Mouse (Mus musculus) midbrain, embryonic 11.5 days (tissue): ENCODE measurements around the gene Grn. TPM values are rescaled to one million over a fixed set of nuclear protein-coding genes. Genes with fewer than 3 reads are reported as not detected.

Source experiments
- ATAC-seq: fragments of 200-750 bp; cut with Nextera tagmentation; 2 replicates; pipeline ENCODE4 v1.8.0; 2017; ENCODE audit warnings: moderate TSS enrichment, moderate library complexity; ENCODE audit not compliant: low FRiP score
- DNase-seq: peaks from one replicate; pipeline ENCODE4 v3.0.0; 2015; ENCODE audit warnings: low spot score; ENCODE audit errors: missing footprints
- H3K27ac ChIP-seq: fragments of 300-500 bp; sonication (generic); 2 replicates; pipeline ENCODE4 v1.5.1; 2014; ENCODE audit warnings: low read depth, low read length
- H3K27me3 ChIP-seq: fragments of 300-500 bp; sonication (generic); 2 replicates; pipeline ENCODE4 v1.6.1; 2014; ENCODE audit warnings: mild to moderate bottlenecking, low read length, moderate library complexity, mixed read lengths; ENCODE audit not compliant: control insufficient read depth, insufficient read depth
- H3K36me3 ChIP-seq: fragments of 300-500 bp; sonication (generic); 2 replicates; pipeline ENCODE4 v1.6.1; 2014; ENCODE audit warnings: mild to moderate bottlenecking, low read length, moderate library complexity, mixed read lengths; ENCODE audit not compliant: control insufficient read depth, insufficient read depth
- H3K4me1 ChIP-seq: fragments of 300-500 bp; sonication (generic); 2 replicates; pipeline ENCODE4 v1.6.1; 2014; ENCODE audit warnings: low read length; ENCODE audit not compliant: control insufficient read depth, insufficient read depth
- H3K4me2 ChIP-seq: fragments of 300-500 bp; sonication (generic); 2 replicates; pipeline ENCODE4 v1.6.1; 2014; ENCODE audit warnings: mild to moderate bottlenecking, moderate library complexity
- H3K4me3 ChIP-seq: fragments of 300-500 bp; sonication (generic); 2 replicates; pipeline ENCODE4 v1.5.1; 2014; ENCODE audit warnings: low read depth, low read length
- H3K9ac ChIP-seq: fragments of 300-500 bp; sonication (generic); 2 replicates; pipeline ENCODE4 v1.6.1; 2014; ENCODE audit warnings: low read length
- H3K9me3 ChIP-seq: fragments of 300-500 bp; sonication (generic); 2 replicates; pipeline ENCODE4 v1.6.1; 2016; ENCODE audit warnings: low read length; ENCODE audit not compliant: control insufficient read depth
- WGBS: fragments of 180-500 bp; shearing (Covaris S2); extraction: QIAGEN DNeasy Blood & Tissue Kit; methylation state at CpG from one replicate; pipeline ENCODE4 v1.1.7; 2014; 5-methylcytosine and 5-hydroxymethylcytosine counted together
- polyA plus RNA-seq: library from polyadenylated mRNA; unstranded; fragments of >200 nt; fragmentation: Nextera tagmentation; extraction: Ambion mirVana; gene quantifications from 2 replicates; pipeline ENCODE4 v1.2.1, GENCODE M21; 2014

The Grn gene
- polyA plus RNA-seq, 1 experiment from 2014 or later, result 39.3 TPM

- Histone ChIP-seq H3K4me2 (no peak overlapping the region), H3K9ac (no peak overlapping the region)
Observed at GRCm38 (mm10) chr11:102399107-102399506, 31.0 kb upstream of the Grn start.

GRCm38 (mm10) chr11:102399610-102400072 is 30.5 kb upstream of the Grn start:
- Histone ChIP-seq H3K27ac (no peak overlapping the region), H3K4me1 (peaks cover 23% of the 10 kb centered on the region), H3K36me3 (peaks cover 9% of the 10 kb centered on the region; the same call in 1 of the 2 replicates), H3K4me2 (peak overlapping the region; percentile 33), H3K4me3 (no peak overlapping the region), H3K9me3 (no peaks in the 10 kb centered on the region), H3K9ac (no peak overlapping the region), H3K27me3 (peaks cover 23% of the 10 kb centered on the region)
- DNase-seq (peak; percentile 89), ATAC-seq (no peak)
- 2% methylated on average over 33 of the region's 34 CpGs for WGBS

More at GRCm38 (mm10) chr11:102399107-102399506, 31.0 kb upstream of the Grn start:
- DNase-seq (no peak), ATAC-seq (no peak)
- H3K4me1 ChIP-seq, result peaks cover 28% of the 10 kb centered on the region
- H3K9me3 ChIP-seq, result no peaks in the 10 kb centered on the region
- H3K4me3 ChIP-seq, result no peak overlapping the region
- H3K27ac ChIP-seq, result no peak overlapping the region
- peaks cover 23% of the 10 kb centered on the region for H3K27me3 ChIP-seq
- WGBS, result 21% methylated on average over 15 of the region's 15 CpGs
- H3K36me3 ChIP-seq, result peaks cover 4% of the 10 kb centered on the region; the same call in 1 of the 2 replicates

- H3K36me3 ChIP-seq, result peaks cover 9% of the 10 kb centered on the region; the same call in 1 of the 2 replicates
- H3K9me3 ChIP-seq, result no peaks in the 10 kb centered on the region
- H3K27ac ChIP-seq, result no peak overlapping the region
- H3K4me3 ChIP-seq, result no peak overlapping the region
- H3K9ac ChIP-seq, result no peak overlapping the region
- ATAC-seq (no peak), DNase-seq (no peak)
- H3K4me1 ChIP-seq, result peaks cover 15% of the 10 kb centered on the region
- peaks cover 23% of the 10 kb centered on the region for H3K27me3 ChIP-seq
- no peak overlapping the region for H3K4me2 ChIP-seq
- WGBS, result 27% methylated on average over 12 of the region's 12 CpGs
Observed at GRCm38 (mm10) chr11:102400513-102401084, 29.5 kb upstream of the Grn start.

GRCm38 (mm10) chr11:102401898-102402500 is 28.1 kb upstream of the Grn start:
- peaks cover 23% of the 10 kb centered on the region for H3K27me3 ChIP-seq
- ATAC-seq, result 0 out of 2 replicates have a peak, but pooled peaks have one; percentile 41
- no peak overlapping the region for H3K4me3 ChIP-seq
- peaks cover 19% of the 10 kb centered on the region for H3K4me1 ChIP-seq
- peak overlapping the region; percentile 9; the same call in 1 of the 2 replicates for H3K27ac ChIP-seq
- WGBS, result 58% methylated on average over 12 of the region's 12 CpGs
- no peaks in the 10 kb centered on the region for H3K9me3 ChIP-seq
- no peak overlapping the region for H3K4me2 ChIP-seq
- DNase-seq, result no peak
- H3K9ac ChIP-seq, result no peak overlapping the region
- H3K36me3 ChIP-seq, result peaks cover 9% of the 10 kb centered on the region; the same call in 1 of the 2 replicates

GRCm38 (mm10) chr11:102403657-102404056 is 26.5 kb upstream of the Grn start:
- Histone ChIP-seq H3K4me2 (no peak overlapping the region), H3K4me3 (no peak overlapping the region), H3K9me3 (no peaks in the 10 kb centered on the region), H3K4me1 (peaks cover 23% of the 10 kb centered on the region), H3K36me3 (peaks cover 9% of the 10 kb centered on the region; the same call in 1 of the 2 replicates), H3K27ac (no peak overlapping the region), H3K9ac (no peak overlapping the region), H3K27me3 (peaks cover 19% of the 10 kb centered on the region)
- no peak for DNase-seq
- no peak for ATAC-seq
- WGBS, result 95% methylated on average over 11 of the region's 11 CpGs

- H3K27me3 ChIP-seq, result peaks cover 12% of the 10 kb centered on the region
- peaks cover 23% of the 10 kb centered on the region for H3K4me1 ChIP-seq
- no peak for DNase-seq
- no peak overlapping the region for H3K4me2 ChIP-seq
- no peak overlapping the region for H3K27ac ChIP-seq
- ATAC-seq, result no peak
- H3K4me3 ChIP-seq, result peak overlapping the region; percentile 4; the same call in 1 of the 2 replicates
- no peaks in the 10 kb centered on the region for H3K9me3 ChIP-seq
- H3K36me3 ChIP-seq, result peaks cover 9% of the 10 kb centered on the region; the same call in 1 of the 2 replicates
- H3K9ac ChIP-seq, result peak overlapping the region; percentile 27; the same call in 1 of the 2 replicates
- 80% methylated on average over 18 of the region's 18 CpGs for WGBS
Observed at GRCm38 (mm10) chr11:102404161-102405010, 25.7 kb upstream of the Grn start.

GRCm38 (mm10) chr11:102405544-102406285 is 24.4 kb upstream of the Grn start:
- H3K4me3 ChIP-seq, result peak overlapping the region; percentile 81
- no peak overlapping the region for H3K27ac ChIP-seq
- H3K9ac ChIP-seq, result 0 out of 2 replicates have a peak overlapping the region, but pooled peaks have one; percentile 89
- peaks cover 9% of the 10 kb centered on the region; the same call in 1 of the 2 replicates for H3K36me3 ChIP-seq
- H3K9me3 ChIP-seq, result no peaks in the 10 kb centered on the region
- H3K4me2 ChIP-seq, result peak overlapping the region; percentile 88
- H3K27me3 ChIP-seq, result no peaks in the 10 kb centered on the region; the same call in 1 of the 2 replicates
- DNase-seq, result no peak
- H3K4me1 ChIP-seq, result peaks cover 15% of the 10 kb centered on the region
- 88% methylated on average over 11 of the region's 11 CpGs for WGBS
- no peak for ATAC-seq

- H3K9me3 ChIP-seq, result no peaks in the 10 kb centered on the region
- peaks cover 15% of the 10 kb centered on the region for H3K4me1 ChIP-seq
- no peak for ATAC-seq
Observed at GRCm38 (mm10) chr11:102406401-102406800, 23.7 kb upstream of the Grn start.

More at GRCm38 (mm10) chr11:102406401-102406800, 23.7 kb upstream of the Grn start:
- peak overlapping the region; percentile 88 for H3K4me2 ChIP-seq
- peak overlapping the region; percentile 89 for H3K9ac ChIP-seq
- DNase-seq, result no peak
- H3K36me3 ChIP-seq, result peaks cover 9% of the 10 kb centered on the region; the same call in 1 of the 2 replicates
- H3K27me3 ChIP-seq, result no peaks in the 10 kb centered on the region
- peak overlapping the region; percentile 81 for H3K4me3 ChIP-seq
- WGBS, result 14% methylated on average over 3 of the region's 3 CpGs
- H3K27ac ChIP-seq, result peak overlapping the region; percentile 65; the same call in 1 of the 2 replicates
